Mouse (Mus musculus) CD4-positive, CD25-positive, alpha-beta regulatory T cell, adult 2 months (primary cell): ENCODE measurements around the gene Pdcd2.
"Not testable (repeated sequence)": the region's sequence is repeated elsewhere in the genome, so short reads cannot be mapped to it uniquely, and the experiment has no call there.

Source experiments
- DNase-seq: peaks from one replicate; pipeline ENCODE4 v3.0.0-alpha.2; 2012; ENCODE audit warnings: low read depth, low spot score

Gene Pdcd2

GRCm38 (mm10) chr17:15526986-15527810 is at the start of gene Pdcd2:
Gene Pdcd2 (minus strand): TSS chr17:15527301.
- peak; percentile 95 for DNase-seq

- no peak for DNase-seq
These were observed 48.0 kb upstream of the Pdcd2 start for GRCm38 (mm10) chr17:15575056-15575455.

GRCm38 (mm10) chr17:15566908-15567307 is 39.8 kb upstream of the Pdcd2 start:
- peak; percentile 15 for DNase-seq

- DNase-seq = peak; percentile 24
These were observed 37.8 kb upstream of the Pdcd2 start for GRCm38 (mm10) chr17:15564928-15565300.

GRCm38 (mm10) chr17:15564014-15564927 is 37.2 kb upstream of the Pdcd2 start, which contains the start of gene Prdm9:
Gene Prdm9 (minus strand): TSS chr17:15564354.
- DNase-seq = peak; percentile 98

GRCm38 (mm10) chr17:15559946-15560345 is 32.8 kb upstream of the Pdcd2 start:
- DNase-seq = peak; percentile 13

GRCm38 (mm10) chr17:15549713-15550112 is 22.6 kb upstream of the Pdcd2 start:
- DNase-seq = no peak

GRCm38 (mm10) chr17:15546440-15546839 is 19.3 kb upstream of the Pdcd2 start:
- DNase-seq = no peak

- not testable (repeated sequence) for DNase-seq
These were observed 16.8 kb upstream of the Pdcd2 start for GRCm38 (mm10) chr17:15543868-15544267.

GRCm38 (mm10) chr17:15540309-15540708 is 13.2 kb upstream of the Pdcd2 start:
- DNase-seq = no peak

GRCm38 (mm10) chr17:15536457-15536904 is 9.4 kb upstream of the Pdcd2 start:
- DNase-seq = peak; percentile 25

GRCm38 (mm10) chr17:15535943-15536342 is 8.8 kb upstream of the Pdcd2 start:
- peak; percentile 47 for DNase-seq

GRCm38 (mm10) chr17:15535162-15535800 is 8.2 kb upstream of the Pdcd2 start:
- DNase-seq = peak; percentile 8

- DNase-seq = peak; percentile 72
These were observed 3.0 kb upstream of the Pdcd2 start for GRCm38 (mm10) chr17:15530141-15530540.

- DNase-seq = no peak
These were observed 1.8 kb upstream of the Pdcd2 start for GRCm38 (mm10) chr17:15528887-15529286.

- DNase-seq = no peak
These were observed 673 bp upstream of the Pdcd2 start for GRCm38 (mm10) chr17:15527811-15528136.

GRCm38 (mm10) chr17:15526304-15526703 is 797 bp downstream of the Pdcd2 start:
- DNase-seq = peak; percentile 14

GRCm38 (mm10) chr17:15518766-15519165 is 8.3 kb downstream of the Pdcd2 start:
- DNase-seq = peak; percentile 34

- peak; percentile 18 for DNase-seq
These were observed 8.9 kb downstream of the Pdcd2 start for GRCm38 (mm10) chr17:15518186-15518585.

- DNase-seq = no peak
These were observed 9.3 kb downstream of the Pdcd2 start for GRCm38 (mm10) chr17:15517776-15518175.

- no peak for DNase-seq
These were observed 16.4 kb downstream of the Pdcd2 start for GRCm38 (mm10) chr17:15510694-15511093.
